Mouse (Mus musculus) embryonic facial prominence, embryonic 10.5 days (tissue): Measurements from ENCODE around the gene Ackr4. TPM values are rescaled to one million over a fixed set of nuclear protein-coding genes. Genes with fewer than 3 reads are reported as not detected.

ENCODE experiments used
- DNase-seq: peaks from one replicate; pipeline ENCODE4 v3.0.0-alpha.2; 2017; ENCODE audit warnings: low spot score
- H3K27ac ChIP-seq: fragments of 300-500 bp; sonication (generic); replicated peaks from 2 replicates; pipeline ENCODE4 v1.5.1; 2016; ENCODE audit warnings: mild to moderate bottlenecking
- H3K27me3 ChIP-seq: fragments of 300-500 bp; sonication (generic); replicated peaks from 2 replicates; pipeline ENCODE4 v1.6.1; 2016; ENCODE audit warnings: low read depth, mild to moderate bottlenecking; ENCODE audit not compliant: poor library complexity, severe bottlenecking
- H3K36me3 ChIP-seq: fragments of 300-500 bp; sonication (generic); replicated peaks from 2 replicates; pipeline ENCODE4 v1.6.1; 2016; ENCODE audit warnings: mild to moderate bottlenecking, moderate library complexity
- H3K4me1 ChIP-seq: fragments of 300-500 bp; sonication (generic); 2 replicates; pipeline ENCODE4 v1.6.1; 2016
- H3K4me3 ChIP-seq: fragments of 300-500 bp; sonication (generic); 2 replicates; pipeline ENCODE4 v1.5.1; 2016; ENCODE audit warnings: mild to moderate bottlenecking, moderate library complexity
- H3K9me3 ChIP-seq: fragments of 300-500 bp; sonication (generic); 2 replicates; pipeline ENCODE4 v1.6.1; 2016; ENCODE audit warnings: mild to moderate bottlenecking
- WGBS: fragments of 180-500 bp; shearing (Covaris S2); methylation state at CpG from one replicate; pipeline ENCODE4 v1.1.7; 2016; 5-methylcytosine and 5-hydroxymethylcytosine counted together
- polyA plus RNA-seq: library from polyadenylated mRNA; unstranded; fragments of >200 nt; fragmentation: Nextera tagmentation; extraction: Ambion mirVana; gene quantifications from 2 replicates; pipeline ENCODE4 v1.2.1, GENCODE M21; 2016

Gene Ackr4
- polyA plus RNA-seq, 1 experiment from 2014 or later: 0.19 TPM

GRCm38 (mm10) chr9:104102301-104102700 is 24.4 kb downstream of the Ackr4 start:
- no peak for DNase-seq
- Histone ChIP-seq H3K27ac (no peak overlapping the region), H3K4me3 (no peak overlapping the region), H3K27me3 (no peaks in the 10 kb centered on the region), H3K4me1 (peaks cover 3% of the 10 kb centered on the region; the same call in 1 of the 2 replicates), H3K9me3 (no peaks in the 10 kb centered on the region), H3K36me3 (0 out of 2 replicates have a peak, but pooled peaks cover 2% of the 10 kb centered on the region)
- WGBS: 26% methylated on average over 6 of the region's 6 CpGs

GRCm38 (mm10) chr9:104101458-104101857 is 25.3 kb downstream of the Ackr4 start:
- Histone ChIP-seq H3K27ac (no peak overlapping the region), H3K27me3 (no peaks in the 10 kb centered on the region), H3K9me3 (no peaks in the 10 kb centered on the region), H3K4me3 (no peak overlapping the region), H3K4me1 (peaks cover 3% of the 10 kb centered on the region; the same call in 1 of the 2 replicates), H3K36me3 (0 out of 2 replicates have a peak, but pooled peaks cover 2% of the 10 kb centered on the region)
- WGBS: 27% methylated on average over 3 of the region's 3 CpGs
- DNase-seq: no peak

- H3K9me3 ChIP-seq: no peaks in the 10 kb centered on the region
- H3K36me3 ChIP-seq: 0 out of 2 replicates have a peak, but pooled peaks cover 2% of the 10 kb centered on the region
- H3K27me3 ChIP-seq: no peaks in the 10 kb centered on the region
- no peak overlapping the region for H3K27ac ChIP-seq
- WGBS: 52% methylated on average over 7 of the region's 7 CpGs
- no peak for DNase-seq
- peaks cover 3% of the 10 kb centered on the region; the same call in 1 of the 2 replicates for H3K4me1 ChIP-seq
- H3K4me3 ChIP-seq: no peak overlapping the region
Observed at GRCm38 (mm10) chr9:104100822-104101221, 25.9 kb downstream of the Ackr4 start.

- H3K4me1 ChIP-seq: peaks cover 3% of the 10 kb centered on the region; the same call in 1 of the 2 replicates
Observed at GRCm38 (mm10) chr9:104099060-104099459, 27.7 kb downstream of the Ackr4 start.

GRCm38 (mm10) chr9:104098256-104098655 is 28.5 kb downstream of the Ackr4 start:
- Histone ChIP-seq H3K27ac (no peak overlapping the region), H3K27me3 (no peaks in the 10 kb centered on the region)
- 79% methylated on average over 5 of the region's 5 CpGs for WGBS

More at GRCm38 (mm10) chr9:104099060-104099459, 27.7 kb downstream of the Ackr4 start:
- Histone ChIP-seq H3K9me3 (no peaks in the 10 kb centered on the region), H3K27me3 (no peaks in the 10 kb centered on the region), H3K36me3 (0 out of 2 replicates have a peak, but pooled peaks cover 1% of the 10 kb centered on the region), H3K4me3 (no peak overlapping the region), H3K27ac (no peak overlapping the region)
- DNase-seq: no peak
- 93% methylated on average over 11 of the region's 11 CpGs for WGBS

GRCm38 (mm10) chr9:104092945-104093344 is 33.8 kb downstream of the Ackr4 start:
- no peak overlapping the region for H3K27ac ChIP-seq
- no peak overlapping the region for H3K4me3 ChIP-seq
- no peaks in the 10 kb centered on the region for H3K4me1 ChIP-seq
- no peaks in the 10 kb centered on the region for H3K9me3 ChIP-seq
- WGBS: 94% methylated on average over 5 of the region's 5 CpGs
- H3K36me3 ChIP-seq: no peaks in the 10 kb centered on the region
- H3K27me3 ChIP-seq: no peaks in the 10 kb centered on the region
- no peak for DNase-seq

More at GRCm38 (mm10) chr9:104098256-104098655, 28.5 kb downstream of the Ackr4 start:
- Histone ChIP-seq H3K9me3 (no peaks in the 10 kb centered on the region), H3K4me1 (peaks cover 3% of the 10 kb centered on the region; the same call in 1 of the 2 replicates), H3K4me3 (no peak overlapping the region), H3K36me3 (no peaks in the 10 kb centered on the region)
- DNase-seq: no peak

GRCm38 (mm10) chr9:104088555-104088954 is 38.2 kb downstream of the Ackr4 start:
- no peak overlapping the region for H3K4me3 ChIP-seq
- WGBS: 84% methylated on average over 8 of the region's 8 CpGs
- H3K9me3 ChIP-seq: no peaks in the 10 kb centered on the region
- H3K4me1 ChIP-seq: no peaks in the 10 kb centered on the region
- no peaks in the 10 kb centered on the region for H3K27me3 ChIP-seq
- no peak for DNase-seq
- H3K27ac ChIP-seq: no peak overlapping the region
- no peaks in the 10 kb centered on the region for H3K36me3 ChIP-seq

GRCm38 (mm10) chr9:104085730-104086429 is 40.9 kb downstream of the Ackr4 start:
- no peak for DNase-seq
- no peaks in the 10 kb centered on the region for H3K36me3 ChIP-seq
- H3K27ac ChIP-seq: no peak overlapping the region
- 71% methylated on average over 4 of the region's 4 CpGs for WGBS
- H3K4me3 ChIP-seq: no peak overlapping the region
- no peaks in the 10 kb centered on the region for H3K27me3 ChIP-seq
- H3K9me3 ChIP-seq: no peaks in the 10 kb centered on the region
- no peaks in the 10 kb centered on the region for H3K4me1 ChIP-seq

- no peak for DNase-seq
- H3K36me3 ChIP-seq: no peaks in the 10 kb centered on the region
- WGBS: 76% methylated on average over 3 of the region's 3 CpGs
- no peak overlapping the region for H3K27ac ChIP-seq
- H3K4me1 ChIP-seq: no peaks in the 10 kb centered on the region
- no peak overlapping the region for H3K4me3 ChIP-seq
- no peaks in the 10 kb centered on the region for H3K27me3 ChIP-seq
- no peaks in the 10 kb centered on the region for H3K9me3 ChIP-seq
Observed at GRCm38 (mm10) chr9:104080038-104080437, 46.7 kb downstream of the Ackr4 start.

GRCm38 (mm10) chr9:104079379-104079778 is 47.4 kb downstream of the Ackr4 start:
- Histone ChIP-seq H3K27me3 (no peaks in the 10 kb centered on the region), H3K4me3 (no peak overlapping the region), H3K36me3 (no peaks in the 10 kb centered on the region), H3K4me1 (no peaks in the 10 kb centered on the region), H3K9me3 (no peaks in the 10 kb centered on the region), H3K27ac (no peak overlapping the region)
- 53% methylated on average over 5 of the region's 5 CpGs for WGBS
- DNase-seq: peak; percentile 69

GRCm38 (mm10) chr9:104078780-104079179 is 48.0 kb downstream of the Ackr4 start:
- Histone ChIP-seq H3K27ac (no peak overlapping the region), H3K4me1 (no peaks in the 10 kb centered on the region), H3K36me3 (no peaks in the 10 kb centered on the region), H3K9me3 (no peaks in the 10 kb centered on the region), H3K27me3 (no peaks in the 10 kb centered on the region), H3K4me3 (no peak overlapping the region)
- WGBS: 92% methylated on average over 1 of the region's 1 CpGs
- no peak for DNase-seq

GRCm38 (mm10) chr9:104075808-104076207 is 50.9 kb downstream of the Ackr4 start:
- Histone ChIP-seq H3K36me3 (no peaks in the 10 kb centered on the region), H3K27me3 (no peaks in the 10 kb centered on the region), H3K4me1 (no peaks in the 10 kb centered on the region), H3K4me3 (no peak overlapping the region), H3K9me3 (no peaks in the 10 kb centered on the region), H3K27ac (no peak overlapping the region)
- no peak for DNase-seq
- 71% methylated on average over 2 of the region's 2 CpGs for WGBS
